Mouse (Mus musculus) kidney, adult 2 months (tissue): ENCODE data around the gene Nup210. TPM values are rescaled to one million over a fixed set of nuclear protein-coding genes. Genes with fewer than 3 reads are reported as not detected.

ENCODE experiments used
- DNase-seq: peaks from one replicate; pipeline ENCODE4 v3.0.0; 2021
- H3K27ac ChIP-seq: fragments of 200-500 bp; 2 replicates; pipeline ENCODE4 v1.5.1; 2012; ENCODE audit warnings: low read depth, low read length, control low read depth, inconsistent platforms; ENCODE audit not compliant: insufficient read depth
- H3K27me3 ChIP-seq: fragments of 200-500 bp; replicated peaks from 2 replicates; pipeline ENCODE4 v1.6.1; 2012; ENCODE audit warnings: mild to moderate bottlenecking, moderate library complexity, low read length, inconsistent platforms; ENCODE audit not compliant: control insufficient read depth, insufficient read depth
- H3K36me3 ChIP-seq: fragments of 200-500 bp; 2 replicates; pipeline ENCODE4 v1.6.1; 2012; ENCODE audit warnings: mild to moderate bottlenecking, moderate library complexity, low read length, inconsistent platforms; ENCODE audit not compliant: control insufficient read depth, insufficient read depth
- H3K4me1 ChIP-seq: fragments of 200-500 bp; 2 replicates; pipeline ENCODE4 v1.6.1; 2011; ENCODE audit warnings: low read length; ENCODE audit not compliant: control insufficient read depth, insufficient read depth
- H3K4me3 ChIP-seq: fragments of 200-500 bp; 2 replicates; pipeline ENCODE4 v1.5.1; 2011; ENCODE audit warnings: mild to moderate bottlenecking, low read depth, low read length, control low read depth; ENCODE audit not compliant: insufficient read depth
- CTCF ChIP-seq: fragments of 200-500 bp; conservative IDR thresholded peaks from 2 replicates; pipeline ENCODE4 v1.5.1; 2011; ENCODE audit warnings: low read depth, mild to moderate bottlenecking, control low read depth, low read length, moderate library complexity, mixed read lengths; ENCODE audit not compliant: insufficient read depth, insufficient read length
- POLR2A ChIP-seq: fragments of 200-500 bp; IDR thresholded peaks from one replicate; pipeline ENCODE4 v1.6.1; 2011; ENCODE audit warnings: low read depth, low read length, control low read depth
- WGBS: fragments of 180-500 bp; shearing (Covaris S2); methylation state at CpG from one replicate; pipeline ENCODE4 v1.1.7; 2018; 5-methylcytosine and 5-hydroxymethylcytosine counted together
- polyA plus RNA-seq: library from polyadenylated mRNA; depleted of rRNA; stranded (reverse); fragments of >200 nt; gene quantifications from 2 replicates; pipeline ENCODE4 v1.2.3, GENCODE M21; 2012; rRNA removed

Nup210 gene
- polyA plus RNA-seq, result 16.7 and 18.5 TPM in 2 replicates

DNA sequence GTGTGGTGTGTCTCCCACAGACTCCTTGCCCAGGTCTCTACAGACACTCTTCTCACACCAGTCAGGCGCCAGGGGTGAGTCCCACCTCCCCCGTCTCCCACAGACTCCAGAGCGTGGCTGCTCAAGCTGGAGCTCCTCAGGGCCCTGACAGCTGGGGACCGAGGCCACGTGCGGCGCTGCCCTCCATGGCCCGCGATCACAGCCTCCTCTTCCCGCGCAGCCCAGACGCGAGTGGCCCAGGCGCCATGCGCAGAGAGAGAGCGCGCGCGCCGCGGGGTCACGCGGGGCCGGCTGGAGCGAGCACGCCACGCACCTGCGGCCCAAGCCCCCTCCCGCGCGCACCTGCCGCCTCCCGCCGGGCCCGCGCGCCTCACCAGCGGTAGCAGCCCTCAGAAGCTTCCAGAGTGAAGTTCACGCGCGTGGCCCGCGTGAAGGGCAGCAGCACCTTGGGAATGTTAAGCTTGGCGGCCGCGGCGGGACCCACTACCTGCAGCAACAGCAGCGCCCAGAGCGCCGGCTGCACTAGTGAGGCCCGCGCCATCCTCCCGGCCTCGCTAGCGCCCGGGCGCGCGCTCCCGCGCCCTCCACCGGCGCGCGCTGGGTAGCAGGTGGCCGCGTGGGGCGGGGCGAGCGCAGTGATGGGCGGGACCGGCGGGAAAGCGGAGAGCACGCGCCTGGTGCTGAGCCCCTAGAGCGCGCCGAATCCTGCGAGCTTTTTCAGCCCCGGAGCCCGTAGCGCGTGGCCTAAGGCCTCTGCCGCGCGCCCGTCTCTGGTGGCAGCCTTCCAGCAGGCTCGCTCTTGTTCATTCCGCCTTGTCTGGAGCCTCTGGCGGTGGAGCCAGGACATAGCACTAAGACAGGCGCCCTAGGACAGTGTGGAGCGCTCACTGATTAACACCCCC is at the start of gene Nup210:
Gene Nup210, minus strand, starts transcription at position 586 of the 902 bp plus-strand sequence.
- WGBS, result under 1% methylated on average over 82 of the region's 93 CpGs
- Histone ChIP-seq H3K4me1 (peaks cover 13% of the 10 kb centered on the region; the same call in 1 of the 2 replicates), H3K27me3 (no peaks in the 10 kb centered on the region), H3K36me3 (no peaks in the 10 kb centered on the region), H3K27ac (peak within 1 kb of the TSS; percentile 61), H3K4me3 (peak within 1 kb of the TSS; percentile 83)
- no peak for TF ChIP-seq POLR2A
- peak; percentile 67 for TF ChIP-seq CTCF
- DNase-seq, result peak; percentile 98

DNA sequence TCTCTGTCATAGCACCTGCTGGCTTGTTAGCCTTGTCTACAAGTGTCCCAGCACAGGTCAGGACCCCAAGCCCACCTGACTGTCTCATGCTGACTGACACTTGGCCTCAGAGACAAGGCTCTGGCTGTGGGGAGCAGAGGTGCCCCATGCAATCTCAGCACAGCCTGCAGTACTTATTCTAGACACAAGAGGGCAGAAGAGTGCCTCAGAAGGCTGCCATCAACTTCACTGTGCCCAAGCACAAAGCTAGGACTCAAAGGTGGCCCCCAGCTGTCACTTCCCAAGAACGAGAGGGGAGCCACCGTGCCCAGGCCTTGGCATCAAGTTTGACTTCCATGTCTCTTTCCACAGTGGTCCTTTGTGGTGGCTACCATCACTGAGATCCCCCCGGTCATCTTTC is 48.6 kb upstream of the Nup210 start:
- Histone ChIP-seq H3K27me3 (no peaks in the 10 kb centered on the region), H3K36me3 (no peaks in the 10 kb centered on the region), H3K4me3 (no peak overlapping the region), H3K4me1 (no peaks in the 10 kb centered on the region), H3K27ac (no peak overlapping the region)
- TF ChIP-seq CTCF (peak; percentile 92), POLR2A (no peak)
- WGBS, result 41% methylated on average over 3 of the region's 3 CpGs
- DNase-seq, result peak; percentile 69

- WGBS, result 95% methylated on average over 2 of the region's 2 CpGs
- Histone ChIP-seq H3K4me3 (no peak overlapping the region), H3K27me3 (no peaks in the 10 kb centered on the region), H3K4me1 (no peaks in the 10 kb centered on the region), H3K27ac (no peak overlapping the region), H3K36me3 (no peaks in the 10 kb centered on the region)
- DNase-seq, result no peak
- no peak for TF ChIP-seq CTCF
- TF ChIP-seq POLR2A, result no peak
Observed at GRCm38 (mm10) chr6:91164584-91164983, 48.0 kb upstream of the Nup210 start.

- H3K4me3 ChIP-seq, result no peak overlapping the region
- no peak overlapping the region for H3K27ac ChIP-seq
- no peaks in the 10 kb centered on the region for H3K36me3 ChIP-seq
- no peak for DNase-seq
- H3K27me3 ChIP-seq, result no peaks in the 10 kb centered on the region
- 84% methylated on average over 5 of the region's 5 CpGs for WGBS
- no peak for TF ChIP-seq CTCF
- TF ChIP-seq POLR2A, result no peak
- no peaks in the 10 kb centered on the region for H3K4me1 ChIP-seq
Observed at GRCm38 (mm10) chr6:91163195-91163911, 46.7 kb upstream of the Nup210 start.

GRCm38 (mm10) chr6:91162314-91162713 is 45.7 kb upstream of the Nup210 start:
- Histone ChIP-seq H3K36me3 (no peaks in the 10 kb centered on the region), H3K27me3 (no peaks in the 10 kb centered on the region), H3K27ac (no peak overlapping the region), H3K4me1 (no peaks in the 10 kb centered on the region; the same call in 1 of the 2 replicates), H3K4me3 (no peak overlapping the region)
- DNase-seq, result no peak
- TF ChIP-seq POLR2A, result no peak
- TF ChIP-seq CTCF, result no peak
- WGBS, result 90% methylated on average over 5 of the region's 5 CpGs

DNA sequence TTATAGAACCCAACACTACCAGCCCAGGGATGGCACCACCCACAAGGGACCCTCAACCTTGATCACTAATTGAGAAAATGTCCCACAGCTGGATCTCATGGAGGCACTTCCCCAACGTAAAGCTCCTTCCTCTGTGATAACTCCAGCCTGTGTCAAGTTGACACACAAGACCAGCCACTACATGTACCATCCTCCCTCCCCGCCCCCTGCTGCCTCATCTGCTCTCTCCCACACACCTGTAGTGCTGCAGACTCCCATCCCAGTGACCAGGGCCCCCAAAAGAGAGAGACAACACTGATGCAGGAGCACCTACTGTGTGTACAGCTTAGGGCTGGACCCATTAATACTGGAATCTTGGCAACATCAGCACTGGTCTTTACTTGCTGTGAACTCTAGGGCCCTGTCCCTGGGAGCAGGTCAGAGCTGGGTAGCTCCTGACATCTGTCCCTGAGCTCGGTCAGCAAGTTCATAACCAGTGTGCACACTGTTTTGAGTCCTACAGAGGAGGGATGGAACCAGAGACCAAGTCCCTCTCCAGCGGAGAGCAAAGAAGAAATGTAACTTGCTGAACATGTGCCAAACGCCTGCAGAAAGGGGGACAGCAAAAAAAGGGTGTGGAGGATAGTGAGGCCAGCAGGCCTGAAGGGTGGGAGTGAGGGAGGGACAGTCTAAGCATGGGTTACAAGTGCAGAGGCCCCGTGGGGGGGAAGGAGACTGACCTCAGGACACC is 45.0 kb upstream of the Nup210 start:
- H3K36me3 ChIP-seq, result no peaks in the 10 kb centered on the region
- no peak for DNase-seq
- H3K27ac ChIP-seq, result no peak overlapping the region
- WGBS, result 91% methylated on average over 6 of the region's 6 CpGs
- H3K27me3 ChIP-seq, result no peaks in the 10 kb centered on the region
- H3K4me1 ChIP-seq, result no peaks in the 10 kb centered on the region; the same call in 1 of the 2 replicates
- H3K4me3 ChIP-seq, result no peak overlapping the region
- no peak for TF ChIP-seq POLR2A
- no peak for TF ChIP-seq CTCF

DNA sequence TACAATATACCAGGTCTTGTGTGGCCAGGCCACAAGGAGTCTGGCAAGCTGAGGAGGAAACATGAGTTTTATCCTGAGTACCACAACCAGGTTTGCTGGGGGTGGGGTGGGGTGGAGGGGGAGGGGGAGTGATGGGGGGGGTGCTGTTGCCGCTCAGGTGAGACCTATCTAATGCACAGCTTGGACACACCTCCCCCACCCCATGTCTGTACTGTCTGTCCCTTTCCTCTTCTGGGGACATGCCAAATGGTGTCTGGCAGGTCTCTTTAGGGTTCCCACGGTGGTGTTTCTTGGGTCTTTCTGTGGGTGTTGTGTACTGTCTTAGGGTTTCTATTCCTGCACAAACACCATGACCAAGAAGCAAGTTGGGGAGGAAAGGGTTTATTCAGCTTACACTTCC is 44.3 kb upstream of the Nup210 start:
- WGBS, result 54% methylated on average over 2 of the region's 2 CpGs
- Histone ChIP-seq H3K27ac (no peak overlapping the region), H3K4me3 (no peak overlapping the region), H3K36me3 (no peaks in the 10 kb centered on the region), H3K4me1 (no peaks in the 10 kb centered on the region; the same call in 1 of the 2 replicates), H3K27me3 (no peaks in the 10 kb centered on the region)
- no peak for TF ChIP-seq CTCF
- TF ChIP-seq POLR2A, result no peak
- DNase-seq, result no peak
